Mouse (Mus musculus) G1E (cell line): Measurements from ENCODE around the gene Kat6b. TPM values are rescaled to one million over a fixed set of nuclear protein-coding genes. Genes with fewer than 3 reads are reported as not detected.

ENCODE experiments used
- ATAC-seq: 2 replicates; pipeline ENCODE4 v1.8.0; 2016; ENCODE audit warnings: mild to moderate bottlenecking; ENCODE audit not compliant: insufficient number of reproducible peaks, poor library complexity, low FRiP score, severe bottlenecking; ENCODE audit errors: extremely low read depth
- DNase-seq: peaks from one replicate; pipeline ENCODE4 v3.0.0; 2012; ENCODE audit warnings: low spot score
- H3K27me3 ChIP-seq: 2 replicates; pipeline ENCODE4 v1.6.1; 2012; ENCODE audit warnings: mild to moderate bottlenecking, low read length, inconsistent platforms; ENCODE audit not compliant: insufficient read depth
- H3K36me3 ChIP-seq: replicated peaks from 2 replicates; pipeline ENCODE3; 2012; ENCODE audit warnings: mild to moderate bottlenecking, inconsistent platforms
- H3K4me1 ChIP-seq: 2 replicates; pipeline ENCODE4 v1.6.1; 2012; ENCODE audit warnings: low read depth, low read length, inconsistent platforms, mixed read lengths; ENCODE audit not compliant: insufficient read depth
- H3K4me3 ChIP-seq: 2 replicates; pipeline ENCODE4 v1.5.1; 2012; ENCODE audit warnings: low read depth, mild to moderate bottlenecking, inconsistent platforms, low read length, moderate library complexity, mixed read lengths
- H3K9me3 ChIP-seq: replicated peaks from 2 replicates; pipeline ENCODE4 v1.6.1; 2012; ENCODE audit warnings: inconsistent platforms
- CTCF ChIP-seq: IDR thresholded peaks from 2 replicates; pipeline ENCODE4 v1.5.1; 2012; ENCODE audit warnings: low read depth, low read length, inconsistent platforms, mixed read lengths
- GATA1 ChIP-seq: IDR thresholded peaks from 2 replicates; pipeline ENCODE4 v1.6.1; 2012; ENCODE audit warnings: borderline replicate concordance, low read length, inconsistent platforms, mixed read lengths
- GATA2 ChIP-seq: IDR thresholded peaks from 2 replicates; pipeline ENCODE4 v1.6.1; 2012; ENCODE audit warnings: low read depth, low read length, inconsistent platforms, borderline replicate concordance
- POLR2AphosphoS5 ChIP-seq: IDR thresholded peaks from 2 replicates; pipeline ENCODE4 v1.6.1; 2012; ENCODE audit warnings: low read depth, low read length, inconsistent platforms; ENCODE audit not compliant: insufficient replicate concordance
- TAL1 ChIP-seq: conservative IDR thresholded peaks from 2 replicates; pipeline ENCODE4 v1.6.1; 2012; ENCODE audit warnings: low read depth, low read length, inconsistent platforms, mixed read lengths
- polyA plus RNA-seq: library from polyadenylated mRNA; stranded (reverse); fragments of >175 nt; gene quantifications from 2 replicates; pipeline ENCODE4 v1.2.3, GENCODE M21; 2012
- total RNA-seq, 2 experiments: library from RNA; stranded (forward) in 1 of 2; stranded (reverse) in 1 of 2; fragments of 200-1000 nt in 1 of 2; fragments of >200 nt in 1 of 2; fragmentation: Nextera tagmentation in 1 of 2; gene quantifications; 2 replicates each; pipeline ENCODE4 v1.2.3; 2014 to 2017

Gene Kat6b
- total and polyA plus RNA-seq, 3 experiments, result 4.1 to 56.7 (median 17.8) TPM

DNA sequence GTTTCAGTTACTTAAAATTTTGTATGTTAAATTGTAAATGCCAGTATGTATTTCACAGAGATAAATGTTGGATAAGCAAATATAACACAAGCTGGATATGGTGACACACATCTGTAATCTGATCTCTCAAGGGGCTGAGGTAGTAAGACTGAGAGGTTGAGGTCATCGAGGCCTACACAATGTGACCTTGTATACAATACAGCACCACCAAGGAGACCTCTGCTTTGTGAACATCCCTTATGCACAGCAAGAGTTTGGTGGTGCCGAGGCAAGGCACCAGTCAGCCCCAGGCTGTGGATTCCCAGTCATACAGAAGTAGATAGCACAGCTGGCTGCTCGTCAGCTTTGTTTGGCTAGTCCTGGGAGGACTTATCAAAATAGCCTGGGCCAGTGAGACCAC lies 59.1 kb downstream of the Kat6b start:
- ATAC-seq, result no peak; the same call in 1 of the 2 replicates
- TF ChIP-seq POLR2AphosphoS5, result no peak
- no peak for TF ChIP-seq TAL1
- TF ChIP-seq CTCF, result no peak
- no peak for TF ChIP-seq GATA1
- no peak for TF ChIP-seq GATA2
- Histone ChIP-seq H3K9me3 (peaks cover 5% of the 10 kb centered on the region), H3K4me1 (peaks cover 38% of the 10 kb centered on the region), H3K27me3 (no peaks in the 10 kb centered on the region), H3K4me3 (no peak overlapping the region), H3K36me3 (peaks cover 27% of the 10 kb centered on the region)
- DNase-seq, result no peak

DNA sequence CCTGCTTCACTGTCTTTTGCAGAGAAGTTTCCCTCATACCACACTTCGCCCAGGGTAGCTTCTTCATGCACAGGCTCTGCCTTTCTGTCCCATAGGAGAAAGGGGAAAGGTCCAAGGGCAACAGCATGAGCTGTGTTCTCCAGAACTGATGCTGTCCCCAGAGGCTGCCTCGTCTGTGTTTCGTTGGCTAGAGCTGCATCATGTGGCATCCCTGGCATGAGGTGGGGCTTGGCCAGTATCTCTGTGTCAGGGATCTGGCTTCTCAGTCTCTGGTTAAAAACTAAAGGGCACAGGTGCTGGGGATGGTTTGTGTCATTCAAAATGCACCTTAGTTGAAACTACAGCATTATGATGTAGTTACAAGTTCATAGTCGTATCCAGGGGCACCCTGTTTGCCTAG lies 64.3 kb downstream of the Kat6b start:
- peaks cover 5% of the 10 kb centered on the region for H3K9me3 ChIP-seq
- H3K4me3 ChIP-seq, result no peak overlapping the region
- H3K36me3 ChIP-seq, result peaks cover 14% of the 10 kb centered on the region
- TF ChIP-seq TAL1 (no peak), POLR2AphosphoS5 (no peak), GATA2 (no peak), GATA1 (no peak), CTCF (no peak)
- H3K27me3 ChIP-seq, result no peaks in the 10 kb centered on the region
- H3K4me1 ChIP-seq, result peaks cover 55% of the 10 kb centered on the region
- ATAC-seq (no peak), DNase-seq (no peak)

- Histone ChIP-seq H3K4me1 (peaks cover 61% of the 10 kb centered on the region), H3K4me3 (no peak overlapping the region), H3K27me3 (no peaks in the 10 kb centered on the region), H3K36me3 (peaks cover 12% of the 10 kb centered on the region), H3K9me3 (peaks cover 5% of the 10 kb centered on the region)
- ATAC-seq (no peak), DNase-seq (no peak)
- TF ChIP-seq POLR2AphosphoS5, result no peak
- no peak for TF ChIP-seq GATA2
- no peak for TF ChIP-seq CTCF
- no peak for TF ChIP-seq GATA1
- TF ChIP-seq TAL1, result no peak
Measured at GRCm38 (mm10) chr14:21546351-21546750, 65.1 kb downstream of the Kat6b start.

- ATAC-seq, result no peak
- no peak for TF ChIP-seq CTCF
- TF ChIP-seq TAL1, result no peak
- TF ChIP-seq GATA1, result no peak
- TF ChIP-seq GATA2, result no peak
- no peak for TF ChIP-seq POLR2AphosphoS5
- Histone ChIP-seq H3K4me1 (peaks cover 67% of the 10 kb centered on the region), H3K36me3 (peaks cover 8% of the 10 kb centered on the region), H3K9me3 (peaks cover 1% of the 10 kb centered on the region), H3K27me3 (no peaks in the 10 kb centered on the region), H3K4me3 (no peak overlapping the region)
- DNase-seq, result no peak
Measured at GRCm38 (mm10) chr14:21547297-21547696, 66.1 kb downstream of the Kat6b start.

- Histone ChIP-seq H3K9me3 (no peaks in the 10 kb centered on the region), H3K4me1 (peaks cover 69% of the 10 kb centered on the region), H3K36me3 (peaks cover 6% of the 10 kb centered on the region), H3K27me3 (no peaks in the 10 kb centered on the region), H3K4me3 (no peak overlapping the region)
- DNase-seq (no peak), ATAC-seq (no peak)
- TF ChIP-seq TAL1 (no peak), POLR2AphosphoS5 (no peak)
Measured at GRCm38 (mm10) chr14:21547965-21548364, 66.7 kb downstream of the Kat6b start.

GRCm38 (mm10) chr14:21548952-21549607 lies 67.8 kb downstream of the Kat6b start:
- Histone ChIP-seq H3K27me3 (no peaks in the 10 kb centered on the region), H3K9me3 (no peaks in the 10 kb centered on the region), H3K4me3 (peak overlapping the region; percentile 14; the same call in 1 of the 2 replicates), H3K36me3 (peaks cover 12% of the 10 kb centered on the region), H3K4me1 (peaks cover 76% of the 10 kb centered on the region)
- peak; percentile 85 for ATAC-seq
- peak; percentile 37 for DNase-seq
- no peak for TF ChIP-seq POLR2AphosphoS5
- TF ChIP-seq TAL1, result peak; percentile 95

DNA sequence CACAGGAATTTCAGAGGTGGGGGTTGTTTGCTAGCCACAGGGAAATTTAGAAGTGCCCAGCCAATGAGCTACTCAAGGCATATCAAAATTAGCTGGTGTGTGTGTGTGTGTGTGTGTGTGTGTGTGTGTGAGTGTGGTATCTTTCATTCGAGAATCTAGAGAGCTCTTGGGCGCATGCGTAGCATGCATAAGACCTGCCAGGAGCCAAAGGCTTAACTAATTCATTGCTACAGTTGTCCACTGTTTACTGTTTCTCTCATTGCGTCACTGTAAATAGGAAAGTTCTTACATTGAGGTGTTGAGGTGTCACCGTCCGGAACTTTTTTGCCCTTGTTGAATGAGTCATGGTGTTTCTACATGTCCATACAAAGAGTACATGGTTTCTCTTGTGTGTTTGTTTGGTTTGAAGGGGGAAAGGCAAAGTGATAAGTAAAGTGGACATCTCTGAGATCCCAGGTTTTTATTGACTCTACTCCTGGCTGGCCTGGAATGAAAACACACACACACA lies 68.4 kb downstream of the Kat6b start:
- H3K36me3 ChIP-seq, result peaks cover 13% of the 10 kb centered on the region
- no peak for DNase-seq
- H3K4me1 ChIP-seq, result peaks cover 75% of the 10 kb centered on the region
- no peak for ATAC-seq
- no peaks in the 10 kb centered on the region for H3K9me3 ChIP-seq
- TF ChIP-seq GATA1, result no peak
- no peak for TF ChIP-seq POLR2AphosphoS5
- TF ChIP-seq GATA2, result no peak
- no peak for TF ChIP-seq TAL1
- H3K4me3 ChIP-seq, result peak overlapping the region; percentile 33; the same call in 1 of the 2 replicates
- no peaks in the 10 kb centered on the region for H3K27me3 ChIP-seq
